Mouse (Mus musculus): ENCODE measurements at regions not wholly inside any gene's neighbourhood (a gene's known extent, or its start where the extent isn't known, plus 50 kb on each side); places are given as distances from the start of the nearest gene placed in this dataset.

DNA sequence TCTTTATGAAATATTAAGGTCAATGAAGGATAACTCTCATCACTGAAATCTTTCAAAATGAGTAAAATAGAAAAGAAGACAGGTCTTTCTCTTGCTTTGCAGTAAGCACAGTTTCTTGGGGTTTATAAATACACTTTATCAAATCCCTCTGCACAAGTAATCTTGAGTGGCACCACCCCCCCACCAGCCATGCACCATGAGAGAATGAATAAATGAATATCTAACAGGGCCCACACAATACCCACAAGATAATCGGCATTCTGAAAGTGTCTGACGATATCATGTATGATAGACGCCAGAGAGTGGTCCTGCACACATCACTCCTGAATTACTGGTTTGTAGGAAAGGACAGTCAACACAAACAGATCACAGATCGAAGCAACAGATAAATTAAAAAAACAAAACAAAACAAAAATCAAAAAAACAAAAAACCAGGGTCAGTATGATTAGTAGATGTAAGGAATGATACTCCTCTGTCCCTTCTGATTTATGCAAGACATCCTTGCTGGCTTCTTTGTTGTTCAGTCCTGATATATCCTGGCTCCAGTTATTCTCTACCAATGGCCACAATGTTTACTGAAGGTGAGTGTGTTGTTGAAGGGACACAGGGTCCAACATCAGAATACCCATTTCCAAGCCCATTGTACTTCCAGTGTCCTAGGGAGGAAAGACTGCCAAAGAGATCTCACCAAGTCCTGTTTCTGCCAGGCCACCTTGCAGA is 92.0 kb upstream of the Cited2 start:
- TF ChIP-seq FLI1 (IDR thresholded peaks at IDR 0.05; ENCODE audit: low read length) (no peak), GATA1 (IDR thresholded peaks at IDR 0.05; ENCODE audit: borderline replicate concordance, low read length) (no peak)

All from megakaryocyte, embryonic 14.5 days (primary cell).